Mouse (Mus musculus): Measurements from ENCODE around the gene Hspg2. TPM values are rescaled to one million over a fixed set of nuclear protein-coding genes. Genes with fewer than 3 reads are reported as not detected.

Hspg2 gene
- polyA plus RNA-seq, 1 experiment: 147 TPM

DNA sequence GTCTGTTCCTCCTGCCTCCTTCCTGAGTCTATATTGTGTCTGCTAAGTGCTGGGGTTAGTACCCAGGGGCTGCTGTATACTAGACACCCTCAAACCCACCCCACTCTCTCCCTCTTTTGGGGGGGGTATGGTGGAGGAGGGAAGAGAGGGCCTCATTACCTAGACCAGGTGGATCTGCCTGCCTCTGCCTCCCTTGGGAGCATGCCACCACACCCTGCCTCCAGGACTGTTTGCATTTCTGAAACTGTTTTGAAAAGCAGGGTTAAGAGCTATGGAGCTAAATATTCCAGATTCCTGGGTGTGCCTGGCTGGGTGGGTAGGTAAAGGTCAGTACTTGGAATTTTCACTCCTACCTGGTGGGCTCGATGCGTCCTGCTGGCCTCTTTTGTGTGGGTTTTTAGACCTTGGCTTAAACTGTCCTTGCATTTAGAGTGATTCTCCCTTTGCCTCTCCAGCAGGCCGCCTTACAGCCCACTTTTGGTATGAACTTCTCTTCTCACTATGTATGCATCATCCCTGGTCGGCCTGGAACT, 128.6 kb downstream of the Hspg2 start:
- H3K9ac ChIP-seq (ENCODE audit: low read depth, poor library complexity, severe bottlenecking): peak overlapping the region; percentile 76
- H3K4me1 ChIP-seq (ENCODE audit: control insufficient read depth, insufficient read depth, low read length): no peaks in the 10 kb centered on the region
- H3K36me3 ChIP-seq (ENCODE audit: control insufficient read depth, insufficient read depth, low read length, poor library complexity, severe bottlenecking): peaks cover 18% of the 10 kb centered on the region
- no peaks in the 10 kb centered on the region for H3K27me3 ChIP-seq (ENCODE audit: control insufficient read depth, insufficient read depth, low read length, poor library complexity, severe bottlenecking)
- H3K27ac ChIP-seq (ENCODE audit: insufficient read depth, low read length): peak overlapping the region; percentile 95
- no peaks in the 10 kb centered on the region for H3K9me3 ChIP-seq (replicated peaks; ENCODE audit: control insufficient read depth, insufficient read depth, low read length, poor library complexity, severe bottlenecking)
- peak overlapping the region; percentile 72 for H3K4me3 ChIP-seq (ENCODE audit: low read depth, low read length)
- TF ChIP-seq POLR2A (IDR thresholded peaks at IDR 0.05; ENCODE audit: insufficient read depth, low read length): no peak
- TF ChIP-seq EP300 (IDR thresholded peaks at IDR 0.05; ENCODE audit: insufficient read depth, low read depth, low read length): peak; percentile 99
- no peak for TF ChIP-seq CTCF (IDR thresholded peaks at IDR 0.05; ENCODE audit: low read depth, low read length)

DNA sequence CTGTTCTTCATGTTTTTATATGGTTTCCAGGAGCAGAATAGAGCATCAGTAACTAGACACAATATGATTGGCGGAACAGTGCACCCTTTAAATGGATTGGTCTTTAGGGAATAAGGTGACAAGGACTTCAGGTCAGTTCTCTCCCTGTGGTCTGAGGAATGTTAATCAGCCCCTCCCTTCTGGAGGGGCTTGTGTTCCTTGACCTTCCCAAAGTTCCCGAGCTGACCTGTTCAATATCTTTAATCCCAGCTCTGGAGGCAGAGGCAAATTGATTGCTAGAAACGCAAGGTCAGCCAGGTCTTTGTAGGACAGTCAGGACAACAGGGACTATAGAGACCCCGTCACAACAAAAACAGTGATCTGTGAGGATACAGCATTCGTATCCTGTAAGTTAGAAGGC, 130.0 kb downstream of the Hspg2 start:
- Histone ChIP-seq H3K4me3 (ENCODE audit: low read depth, low read length) (peak overlapping the region; percentile 48), H3K9ac (ENCODE audit: low read depth, poor library complexity, severe bottlenecking) (peak overlapping the region; percentile 76), H3K36me3 (ENCODE audit: control insufficient read depth, insufficient read depth, low read length, poor library complexity, severe bottlenecking) (peaks cover 18% of the 10 kb centered on the region), H3K27me3 (ENCODE audit: control insufficient read depth, insufficient read depth, low read length, poor library complexity, severe bottlenecking) (no peaks in the 10 kb centered on the region), H3K27ac (ENCODE audit: insufficient read depth, low read length) (peak overlapping the region; percentile 95), H3K9me3 (replicated peaks; ENCODE audit: control insufficient read depth, insufficient read depth, low read length, poor library complexity, severe bottlenecking) (no peaks in the 10 kb centered on the region), H3K4me1 (ENCODE audit: control insufficient read depth, insufficient read depth, low read length) (peaks cover 2% of the 10 kb centered on the region)
- TF ChIP-seq CTCF (IDR thresholded peaks at IDR 0.05; ENCODE audit: low read depth, low read length): no peak
- TF ChIP-seq POLR2A (IDR thresholded peaks at IDR 0.05; ENCODE audit: insufficient read depth, low read length): no peak
- TF ChIP-seq EP300 (IDR thresholded peaks at IDR 0.05; ENCODE audit: insufficient read depth, low read depth, low read length): peak; percentile 88

DNA sequence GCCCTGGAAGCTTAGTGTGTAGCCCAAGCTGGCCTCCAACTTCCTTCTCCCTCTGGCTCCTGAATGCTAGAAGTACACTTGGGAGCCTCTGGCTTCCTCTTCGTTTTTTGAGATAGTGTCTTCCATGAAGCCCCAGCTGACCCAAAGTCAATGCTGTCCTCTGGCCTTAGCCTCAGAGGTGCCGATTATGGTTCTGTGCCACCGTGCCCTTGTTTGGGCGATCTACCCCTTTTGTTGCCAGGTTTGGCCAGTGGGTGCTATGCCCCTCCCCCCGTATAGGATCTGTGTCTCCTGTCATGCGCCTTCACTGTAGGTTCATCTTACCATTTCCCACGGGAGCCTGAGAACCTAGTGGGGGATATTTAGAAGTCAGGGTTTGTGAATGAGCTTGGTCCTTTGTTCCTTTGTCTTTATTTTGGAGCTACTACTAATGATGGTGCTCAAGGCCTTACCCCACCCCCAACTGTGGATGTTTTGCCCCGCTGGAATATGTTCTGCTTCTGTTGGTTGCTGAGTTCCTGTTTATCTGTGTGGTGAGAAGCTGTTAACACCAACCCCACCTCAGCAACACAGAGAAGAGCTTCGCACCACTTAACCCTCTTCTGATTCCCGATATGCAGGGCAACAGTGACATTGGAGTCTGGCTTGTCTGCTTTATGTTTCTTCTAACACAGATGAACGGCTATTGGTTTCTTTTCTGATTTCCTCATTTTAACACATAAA, 135.0 kb downstream of the Hspg2 start:
- TF ChIP-seq POLR2A (IDR thresholded peaks at IDR 0.05; ENCODE audit: insufficient read depth, low read length): no peak
- TF ChIP-seq EP300 (IDR thresholded peaks at IDR 0.05; ENCODE audit: insufficient read depth, low read depth, low read length): no peak
- no peak for TF ChIP-seq CTCF (IDR thresholded peaks at IDR 0.05; ENCODE audit: low read depth, low read length)
- Histone ChIP-seq H3K27me3 (ENCODE audit: control insufficient read depth, insufficient read depth, low read length, poor library complexity, severe bottlenecking) (no peaks in the 10 kb centered on the region), H3K9me3 (replicated peaks; ENCODE audit: control insufficient read depth, insufficient read depth, low read length, poor library complexity, severe bottlenecking) (no peaks in the 10 kb centered on the region), H3K27ac (ENCODE audit: insufficient read depth, low read length) (no peak overlapping the region), H3K4me1 (ENCODE audit: control insufficient read depth, insufficient read depth, low read length) (peaks cover 2% of the 10 kb centered on the region), H3K36me3 (ENCODE audit: control insufficient read depth, insufficient read depth, low read length, poor library complexity, severe bottlenecking) (peaks cover 57% of the 10 kb centered on the region), H3K4me3 (ENCODE audit: low read depth, low read length) (no peak overlapping the region), H3K9ac (ENCODE audit: low read depth, poor library complexity, severe bottlenecking) (no peak overlapping the region)

DNA sequence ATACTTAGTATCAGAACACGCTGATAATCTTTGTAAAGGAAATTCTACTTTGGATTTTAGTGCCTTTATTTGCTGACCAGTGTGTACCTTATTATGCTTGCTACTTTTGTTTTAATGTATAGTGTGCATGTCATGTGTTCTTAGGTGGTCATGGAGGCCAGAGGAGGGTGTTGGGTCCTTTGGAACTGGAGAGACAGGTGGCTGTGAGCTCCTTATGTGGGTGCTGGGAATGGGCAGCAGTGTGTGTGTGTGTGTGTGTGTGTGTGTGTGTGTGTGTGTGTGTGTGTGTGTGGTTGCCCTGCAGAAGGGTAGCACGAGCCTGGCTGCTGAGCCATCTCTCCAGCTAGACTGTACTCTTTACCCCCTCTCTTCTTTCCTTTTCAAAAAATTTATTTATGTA, 138.5 kb downstream of the Hspg2 start:
- H3K27ac ChIP-seq (ENCODE audit: insufficient read depth, low read length): no peak overlapping the region
- no peaks in the 10 kb centered on the region for H3K9me3 ChIP-seq (replicated peaks; ENCODE audit: control insufficient read depth, insufficient read depth, low read length, poor library complexity, severe bottlenecking)
- no peak for TF ChIP-seq CTCF (IDR thresholded peaks at IDR 0.05; ENCODE audit: low read depth, low read length)
- TF ChIP-seq EP300 (IDR thresholded peaks at IDR 0.05; ENCODE audit: insufficient read depth, low read depth, low read length): no peak
- no peak for TF ChIP-seq POLR2A (IDR thresholded peaks at IDR 0.05; ENCODE audit: insufficient read depth, low read length)
- H3K36me3 ChIP-seq (ENCODE audit: control insufficient read depth, insufficient read depth, low read length, poor library complexity, severe bottlenecking): peaks cover 77% of the 10 kb centered on the region
- peaks cover 2% of the 10 kb centered on the region for H3K4me1 ChIP-seq (ENCODE audit: control insufficient read depth, insufficient read depth, low read length)
- no peak overlapping the region for H3K9ac ChIP-seq (ENCODE audit: low read depth, poor library complexity, severe bottlenecking)
- H3K4me3 ChIP-seq (ENCODE audit: low read depth, low read length): no peak overlapping the region
- H3K27me3 ChIP-seq (ENCODE audit: control insufficient read depth, insufficient read depth, low read length, poor library complexity, severe bottlenecking): no peaks in the 10 kb centered on the region

DNA sequence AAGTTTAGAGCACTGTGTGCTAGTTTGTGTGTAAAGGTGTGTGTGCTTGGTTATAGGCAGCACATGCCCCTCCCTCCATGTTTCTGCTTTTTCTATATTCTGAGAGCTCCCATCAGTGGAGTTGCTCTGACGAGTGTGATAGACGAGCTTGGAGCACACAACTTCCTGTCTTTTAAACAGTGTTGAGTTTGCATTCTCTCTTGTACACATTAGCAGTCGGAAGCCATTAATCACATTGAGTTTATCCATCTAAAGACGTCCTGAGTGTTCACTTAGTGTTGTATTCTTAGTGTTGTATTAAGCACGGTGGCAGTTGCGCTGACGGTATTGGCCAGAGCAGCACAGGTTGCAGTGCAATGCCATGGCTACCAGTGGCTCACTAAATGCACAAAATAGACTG, 140.7 kb downstream of the Hspg2 start:
- no peak for TF ChIP-seq EP300 (IDR thresholded peaks at IDR 0.05; ENCODE audit: insufficient read depth, low read depth, low read length)
- no peak for TF ChIP-seq POLR2A (IDR thresholded peaks at IDR 0.05; ENCODE audit: insufficient read depth, low read length)
- TF ChIP-seq CTCF (IDR thresholded peaks at IDR 0.05; ENCODE audit: low read depth, low read length): no peak
- no peaks in the 10 kb centered on the region for H3K9me3 ChIP-seq (replicated peaks; ENCODE audit: control insufficient read depth, insufficient read depth, low read length, poor library complexity, severe bottlenecking)
- no peak overlapping the region for H3K9ac ChIP-seq (ENCODE audit: low read depth, poor library complexity, severe bottlenecking)
- H3K4me1 ChIP-seq (ENCODE audit: control insufficient read depth, insufficient read depth, low read length): no peaks in the 10 kb centered on the region
- H3K27ac ChIP-seq (ENCODE audit: insufficient read depth, low read length): no peak overlapping the region
- no peaks in the 10 kb centered on the region for H3K27me3 ChIP-seq (ENCODE audit: control insufficient read depth, insufficient read depth, low read length, poor library complexity, severe bottlenecking)
- H3K36me3 ChIP-seq (ENCODE audit: control insufficient read depth, insufficient read depth, low read length, poor library complexity, severe bottlenecking): peaks cover 91% of the 10 kb centered on the region
- H3K4me3 ChIP-seq (ENCODE audit: low read depth, low read length): no peak overlapping the region

DNA sequence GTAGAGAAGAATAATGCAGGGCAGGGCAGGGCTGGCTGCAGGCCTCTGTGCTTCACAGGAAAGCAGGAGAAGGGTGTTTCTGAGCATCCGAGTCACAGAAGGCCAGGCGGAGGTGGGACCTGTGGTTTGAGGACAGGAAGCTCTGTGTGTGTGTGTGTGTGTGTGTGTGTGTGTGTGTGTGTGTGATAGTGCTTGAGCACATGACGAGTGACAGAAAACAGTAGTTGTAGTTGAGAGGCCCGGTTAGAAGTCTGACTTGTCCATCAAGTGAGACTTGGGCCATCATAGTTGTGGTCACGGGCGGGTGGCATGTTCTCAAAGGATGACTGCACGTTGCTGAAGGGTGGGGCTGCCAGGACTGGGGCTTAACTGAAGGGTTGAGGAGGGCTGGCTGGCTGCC, 141.1 kb downstream of the Hspg2 start:
- Histone ChIP-seq H3K9ac (ENCODE audit: low read depth, poor library complexity, severe bottlenecking) (no peak overlapping the region), H3K36me3 (ENCODE audit: control insufficient read depth, insufficient read depth, low read length, poor library complexity, severe bottlenecking) (peaks cover 91% of the 10 kb centered on the region), H3K9me3 (replicated peaks; ENCODE audit: control insufficient read depth, insufficient read depth, low read length, poor library complexity, severe bottlenecking) (no peaks in the 10 kb centered on the region), H3K27ac (ENCODE audit: insufficient read depth, low read length) (no peak overlapping the region), H3K27me3 (ENCODE audit: control insufficient read depth, insufficient read depth, low read length, poor library complexity, severe bottlenecking) (no peaks in the 10 kb centered on the region), H3K4me3 (ENCODE audit: low read depth, low read length) (no peak overlapping the region), H3K4me1 (ENCODE audit: control insufficient read depth, insufficient read depth, low read length) (no peaks in the 10 kb centered on the region)
- TF ChIP-seq POLR2A (IDR thresholded peaks at IDR 0.05; ENCODE audit: insufficient read depth, low read length): no peak
- no peak for TF ChIP-seq CTCF (IDR thresholded peaks at IDR 0.05; ENCODE audit: low read depth, low read length)
- TF ChIP-seq EP300 (IDR thresholded peaks at IDR 0.05; ENCODE audit: insufficient read depth, low read depth, low read length): no peak
